Mouse (Mus musculus) heart, postnatal 0 days (tissue): ENCODE results near the gene Thy1.

Experiments
- CTCF ChIP-seq: IDR thresholded peaks from 2 replicates; pipeline ENCODE4 v1.5.1; 2016; ENCODE audit warnings: antibody characterized with exemption, control low read depth, low read depth
- EP300 ChIP-seq: IDR thresholded peaks from 2 replicates; pipeline ENCODE4 v1.6.1; 2016; ENCODE audit warnings: antibody characterized with exemption, low read depth

DNA sequence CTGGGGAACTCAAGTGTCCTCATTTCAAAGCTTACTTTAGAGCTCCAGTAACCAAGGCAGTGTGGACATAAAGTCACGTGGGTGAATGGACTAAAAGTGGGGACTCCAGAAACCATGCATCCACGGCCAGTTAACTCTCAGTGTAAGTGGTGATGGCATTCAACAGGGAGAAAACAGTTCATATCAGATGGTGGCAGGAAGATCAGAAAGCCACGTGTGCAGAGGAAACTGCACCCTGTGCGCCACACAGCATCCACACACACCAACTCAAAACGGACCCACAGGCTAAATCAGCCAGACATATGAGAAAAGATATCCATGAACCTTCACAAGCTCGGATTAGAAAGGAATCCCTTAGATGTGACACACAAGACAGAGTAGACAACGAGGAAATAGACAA lies 23.2 kb upstream of the Thy1 start:
- TF ChIP-seq CTCF (no peak), EP300 (no peak)
